Mouse (Mus musculus) lung, embryonic 16.5 days (tissue): Measurements from ENCODE around the gene Qdpr. TPM values are rescaled to one million over a fixed set of nuclear protein-coding genes. Genes with fewer than 3 reads are reported as not detected.

Experiments
- ATAC-seq: fragments of 200-750 bp; cut with Nextera tagmentation; 2 replicates; pipeline ENCODE4 v1.8.0; 2017; ENCODE audit warnings: low read depth, mild to moderate bottlenecking, moderate library complexity
- H3K27ac ChIP-seq: fragments of 300-500 bp; sonication (generic); 2 replicates; pipeline ENCODE4 v1.5.1; 2014; ENCODE audit warnings: mild to moderate bottlenecking, control low read depth, low read length
- H3K27me3 ChIP-seq: fragments of 300-500 bp; sonication (generic); 2 replicates; pipeline ENCODE4 v1.6.1; 2014; ENCODE audit warnings: low read depth, low read length, mixed read lengths; ENCODE audit not compliant: control insufficient read depth, insufficient read depth
- H3K36me3 ChIP-seq: fragments of 300-500 bp; sonication (generic); 2 replicates; pipeline ENCODE4 v1.6.1; 2014; ENCODE audit warnings: low read length; ENCODE audit not compliant: control insufficient read depth, insufficient read depth
- H3K4me1 ChIP-seq: fragments of 300-500 bp; sonication (generic); replicated peaks from 2 replicates; pipeline ENCODE4 v1.6.1; 2014; ENCODE audit warnings: low read length, mixed read lengths; ENCODE audit not compliant: control insufficient read depth, insufficient read depth
- H3K4me2 ChIP-seq: fragments of 300-500 bp; sonication (generic); 2 replicates; pipeline ENCODE4 v1.6.1; 2014; ENCODE audit warnings: low read depth, low read length, control low read depth
- H3K4me3 ChIP-seq: fragments of 300-500 bp; sonication (generic); 2 replicates; pipeline ENCODE4 v1.5.1; 2014; ENCODE audit warnings: mild to moderate bottlenecking, low read length, control low read depth
- H3K9ac ChIP-seq: fragments of 300-500 bp; sonication (generic); 2 replicates; pipeline ENCODE4 v1.6.1; 2014; ENCODE audit warnings: low read length, control low read depth
- H3K9me3 ChIP-seq: fragments of 300-500 bp; sonication (generic); 2 replicates; pipeline ENCODE4 v1.6.1; 2016; ENCODE audit warnings: low read length; ENCODE audit not compliant: control insufficient read depth
- WGBS: fragments of 180-500 bp; shearing (Covaris S2); extraction: QIAGEN DNeasy Blood & Tissue Kit; methylation state at CpG from one replicate; pipeline ENCODE4 v1.1.7; 2014; 5-methylcytosine and 5-hydroxymethylcytosine counted together
- polyA plus RNA-seq: library from polyadenylated mRNA; unstranded; fragments of >200 nt; fragmentation: Nextera tagmentation; extraction: Ambion mirVana; gene quantifications from 2 replicates; pipeline ENCODE4 v1.2.1, GENCODE M21; 2015

Qdpr gene
- polyA plus RNA-seq, 1 experiment from 2014 or later: 127 TPM

GRCm38 (mm10) chr5:45419841-45420638, 30.0 kb downstream of the Qdpr start:
- no peak overlapping the region for H3K4me2 ChIP-seq
- 0 out of 2 replicates have a peak, but pooled peaks have one; percentile 12 for ATAC-seq
- H3K36me3 ChIP-seq: no peaks in the 10 kb centered on the region
- no peak overlapping the region for H3K9ac ChIP-seq
- H3K27ac ChIP-seq: no peak overlapping the region
- no peaks in the 10 kb centered on the region for H3K9me3 ChIP-seq
- H3K27me3 ChIP-seq: no peaks in the 10 kb centered on the region
- no peak overlapping the region for H3K4me3 ChIP-seq
- no peaks in the 10 kb centered on the region for H3K4me1 ChIP-seq
- WGBS: 73% methylated on average over 10 of the region's 10 CpGs

DNA sequence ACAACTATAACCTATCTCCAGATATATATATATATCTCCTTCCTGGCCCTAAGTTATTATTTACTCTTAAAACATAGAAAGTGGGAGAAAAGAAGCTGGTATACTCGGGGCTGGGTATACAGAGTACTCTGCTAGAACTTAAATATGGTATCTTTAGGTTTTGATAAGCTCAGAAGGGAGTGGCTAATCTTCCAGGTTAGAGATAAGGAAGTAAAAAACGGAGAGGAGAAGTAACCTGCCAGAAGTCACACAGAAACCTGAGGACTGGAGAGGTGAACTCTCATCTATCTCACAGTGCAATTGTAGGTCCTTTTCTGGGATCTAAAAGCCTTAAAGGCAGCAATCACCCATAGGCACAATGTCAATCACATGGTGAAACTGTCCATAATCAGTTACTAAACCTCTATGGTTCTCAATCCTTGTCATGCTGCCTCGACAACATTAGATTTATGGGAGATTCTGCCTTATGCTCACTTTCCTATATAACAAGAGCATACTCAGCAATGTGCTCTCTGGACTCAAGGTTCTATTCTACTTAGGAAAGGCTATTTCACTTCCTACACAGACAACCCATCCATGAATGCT, 32.1 kb downstream of the Qdpr start:
- Histone ChIP-seq H3K4me1 (no peaks in the 10 kb centered on the region), H3K36me3 (no peaks in the 10 kb centered on the region), H3K27ac (no peak overlapping the region), H3K9ac (no peak overlapping the region), H3K27me3 (no peaks in the 10 kb centered on the region), H3K4me3 (no peak overlapping the region), H3K9me3 (no peaks in the 10 kb centered on the region), H3K4me2 (no peak overlapping the region)
- 53% methylated on average over 3 of the region's 3 CpGs for WGBS
- ATAC-seq: no peak

DNA sequence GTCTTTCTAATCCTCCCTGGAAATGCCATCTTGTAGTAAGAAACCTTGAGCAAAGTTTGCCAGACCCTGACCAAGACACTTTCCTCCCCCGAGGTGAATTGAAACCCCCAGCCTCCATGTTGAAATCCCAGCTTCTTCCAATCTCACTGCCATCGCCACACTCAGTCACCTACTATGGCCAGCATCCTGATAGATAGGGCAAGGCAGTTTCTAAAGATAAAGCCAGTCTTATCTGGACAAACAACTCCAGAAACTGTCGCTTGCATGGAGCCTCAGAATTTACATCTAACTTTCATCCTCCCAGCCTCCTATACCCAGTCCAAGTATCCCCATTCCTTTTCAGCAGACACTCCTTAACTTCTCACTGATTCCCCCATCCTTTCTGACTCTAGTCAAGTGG, 33.6 kb downstream of the Qdpr start:
- no peak overlapping the region for H3K4me3 ChIP-seq
- WGBS: 80% methylated on average over 3 of the region's 3 CpGs

GRCm38 (mm10) chr5:45406129-45406528, 43.9 kb downstream of the Qdpr start:
- H3K4me1 ChIP-seq: no peaks in the 10 kb centered on the region
- no peak overlapping the region for H3K4me3 ChIP-seq
- no peak overlapping the region for H3K9ac ChIP-seq
- H3K27ac ChIP-seq: no peak overlapping the region
- no peaks in the 10 kb centered on the region for H3K36me3 ChIP-seq
- H3K4me2 ChIP-seq: no peak overlapping the region
- 78% methylated on average over 2 of the region's 2 CpGs for WGBS
- no peak for ATAC-seq
- no peaks in the 10 kb centered on the region for H3K9me3 ChIP-seq
- H3K27me3 ChIP-seq: no peaks in the 10 kb centered on the region

More for the DNA sequence above, 33.6 kb downstream of the Qdpr start:
- Histone ChIP-seq H3K27ac (no peak overlapping the region), H3K4me2 (no peak overlapping the region), H3K27me3 (no peaks in the 10 kb centered on the region), H3K9me3 (no peaks in the 10 kb centered on the region), H3K36me3 (no peaks in the 10 kb centered on the region), H3K9ac (no peak overlapping the region), H3K4me1 (no peaks in the 10 kb centered on the region)
- no peak for ATAC-seq

GRCm38 (mm10) chr5:45402632-45403031, 47.4 kb downstream of the Qdpr start:
- H3K4me2 ChIP-seq: no peak overlapping the region
- no peak overlapping the region for H3K4me3 ChIP-seq
- H3K36me3 ChIP-seq: no peaks in the 10 kb centered on the region
- H3K9me3 ChIP-seq: no peaks in the 10 kb centered on the region
- no peaks in the 10 kb centered on the region for H3K4me1 ChIP-seq
- no peak overlapping the region for H3K27ac ChIP-seq
- H3K27me3 ChIP-seq: no peaks in the 10 kb centered on the region
- H3K9ac ChIP-seq: no peak overlapping the region
- WGBS: 14% methylated on average over 11 of the region's 11 CpGs
- no peak for ATAC-seq

GRCm38 (mm10) chr5:45384034-45384812, 65.8 kb downstream of the Qdpr start:
- WGBS: 76% methylated on average over 2 of the region's 2 CpGs
- no peaks in the 10 kb centered on the region for H3K27me3 ChIP-seq

More at GRCm38 (mm10) chr5:45384034-45384812, 65.8 kb downstream of the Qdpr start:
- Histone ChIP-seq H3K4me1 (no peaks in the 10 kb centered on the region), H3K36me3 (no peaks in the 10 kb centered on the region), H3K9ac (no peak overlapping the region), H3K4me2 (no peak overlapping the region), H3K9me3 (no peaks in the 10 kb centered on the region), H3K27ac (no peak overlapping the region), H3K4me3 (no peak overlapping the region)
- no peak for ATAC-seq

Other genes with a start within 250 kb of the Qdpr start
- not detected in 2 replicates for gene Clrn2, start 3.5 kb upstream of the Qdpr start, polyA plus RNA-seq
- 88.9 and 89.2 TPM in 2 replicates for gene Lap3, start 43.1 kb upstream of the Qdpr start, polyA plus RNA-seq
- 232 and 240 TPM in 2 replicates for gene Med28, start 70.0 kb upstream of the Qdpr start, polyA plus RNA-seq
- gene Fam184b, start 189.4 kb upstream of the Qdpr start, polyA plus RNA-seq: 0.23 and 0.35 TPM in 2 replicates
- 59.6 and 67.1 TPM in 2 replicates for gene Ncapg, start 219.7 kb upstream of the Qdpr start, polyA plus RNA-seq